Mouse (Mus musculus): ENCODE measurements around the gene Cebpg.

Cebpg gene

GRCm38 (mm10) chr7:35054286-35054685 is 2.1 kb downstream of the Cebpg start:
- DNase-seq (ENCODE audit: low read depth, low spot score) = no peak

- DNase-seq (ENCODE audit: low read depth, low spot score) = no peak
Measured at GRCm38 (mm10) chr7:35053161-35053560, 3.2 kb downstream of the Cebpg start.

GRCm38 (mm10) chr7:35050540-35050939 is 5.8 kb downstream of the Cebpg start:
- DNase-seq (ENCODE audit: low read depth, low spot score) = no peak

GRCm38 (mm10) chr7:35046091-35046490 is 10.3 kb downstream of the Cebpg start:
- DNase-seq (ENCODE audit: low read depth, low spot score) = no peak

- DNase-seq (ENCODE audit: low read depth, low spot score) = peak; percentile 70
Measured at GRCm38 (mm10) chr7:35044719-35045118, 11.7 kb downstream of the Cebpg start.

GRCm38 (mm10) chr7:35043266-35043817 is 13.0 kb downstream of the Cebpg start:
- no peak for DNase-seq (ENCODE audit: low read depth, low spot score)

GRCm38 (mm10) chr7:35042759-35043217 is 13.6 kb downstream of the Cebpg start:
- no peak for DNase-seq (ENCODE audit: low read depth, low spot score)

- no peak for DNase-seq (ENCODE audit: low read depth, low spot score)
Measured at GRCm38 (mm10) chr7:35042209-35042554, 14.2 kb downstream of the Cebpg start.

- DNase-seq (ENCODE audit: low read depth, low spot score) = no peak
Measured at GRCm38 (mm10) chr7:35041286-35042208, 14.8 kb downstream of the Cebpg start.

GRCm38 (mm10) chr7:35040176-35040972 is 16.0 kb downstream of the Cebpg start:
- DNase-seq (ENCODE audit: low read depth, low spot score) = no peak

- no peak for DNase-seq (ENCODE audit: low read depth, low spot score)
Measured at GRCm38 (mm10) chr7:35037408-35037807, 19.0 kb downstream of the Cebpg start.

- peak; percentile 86 for DNase-seq (ENCODE audit: low read depth, low spot score)
Measured at GRCm38 (mm10) chr7:35036266-35036731, 20.1 kb downstream of the Cebpg start.

- DNase-seq (ENCODE audit: low read depth, low spot score) = no peak
Measured at GRCm38 (mm10) chr7:35035565-35035964, 20.8 kb downstream of the Cebpg start.

- DNase-seq (ENCODE audit: low read depth, low spot score) = no peak
Measured at GRCm38 (mm10) chr7:35035141-35035553, 21.2 kb downstream of the Cebpg start.

GRCm38 (mm10) chr7:35030567-35030966 is 25.8 kb downstream of the Cebpg start:
- DNase-seq (ENCODE audit: low read depth, low spot score) = peak; percentile 77

GRCm38 (mm10) chr7:35029648-35030047 is 26.7 kb downstream of the Cebpg start:
- no peak for DNase-seq (ENCODE audit: low read depth, low spot score)

GRCm38 (mm10) chr7:35029228-35029627 is 27.1 kb downstream of the Cebpg start:
- no peak for DNase-seq (ENCODE audit: low read depth, low spot score)

GRCm38 (mm10) chr7:35028559-35028958 is 27.8 kb downstream of the Cebpg start:
- DNase-seq (ENCODE audit: low read depth, low spot score) = no peak

- peak; percentile 43 for DNase-seq (ENCODE audit: low read depth, low spot score)
Measured at GRCm38 (mm10) chr7:35027801-35028420, 28.5 kb downstream of the Cebpg start.

GRCm38 (mm10) chr7:35026838-35027291 is 29.5 kb downstream of the Cebpg start:
- peak; percentile 74 for DNase-seq (ENCODE audit: low read depth, low spot score)

- DNase-seq (ENCODE audit: low read depth, low spot score) = no peak
Measured at GRCm38 (mm10) chr7:35026276-35026630, 30.1 kb downstream of the Cebpg start.

Measured in brain, adult 2 months (tissue).